Mouse (Mus musculus): ENCODE results near the gene Nudt21.

- TF ChIP-seq CTCF (IDR thresholded peaks at IDR 0.05; ENCODE audit: control insufficient read depth, insufficient read depth, insufficient read length) = no peak
- no peak for TF ChIP-seq CEBPB (IDR thresholded peaks at IDR 0.05; ENCODE audit: low read depth)
- no peak for TF ChIP-seq MYOG (IDR thresholded peaks at IDR 0.05; ENCODE audit: control insufficient read depth, extremely low read depth, insufficient read length)
- TF ChIP-seq FOSL1 (IDR thresholded peaks at IDR 0.05; ENCODE audit: insufficient read depth, low read length, poor library complexity, severe bottlenecking) = no peak
- no peak for TF ChIP-seq USF1 (IDR thresholded peaks at IDR 0.05; ENCODE audit: low read depth)
- no peak for TF ChIP-seq MYOD1 (IDR thresholded peaks at IDR 0.05; ENCODE audit: control insufficient read depth, insufficient read length, low read depth)
Observed at GRCm38 (mm10) chr8:94029701-94030100, 7.1 kb downstream of the Nudt21 start.
